Mouse (Mus musculus) WW6 (cell line): ENCODE measurements around the gene Pradc1.
"Not testable (repeated sequence)": the region's sequence is repeated elsewhere in the genome, so short reads cannot be mapped to it uniquely, and the experiment has no call there.

Experiments used
- DNase-seq: peaks from one replicate; pipeline ENCODE4 v3.0.0-alpha.2; 2013; ENCODE audit warnings: low read depth, low spot score

Gene Pradc1

DNA sequence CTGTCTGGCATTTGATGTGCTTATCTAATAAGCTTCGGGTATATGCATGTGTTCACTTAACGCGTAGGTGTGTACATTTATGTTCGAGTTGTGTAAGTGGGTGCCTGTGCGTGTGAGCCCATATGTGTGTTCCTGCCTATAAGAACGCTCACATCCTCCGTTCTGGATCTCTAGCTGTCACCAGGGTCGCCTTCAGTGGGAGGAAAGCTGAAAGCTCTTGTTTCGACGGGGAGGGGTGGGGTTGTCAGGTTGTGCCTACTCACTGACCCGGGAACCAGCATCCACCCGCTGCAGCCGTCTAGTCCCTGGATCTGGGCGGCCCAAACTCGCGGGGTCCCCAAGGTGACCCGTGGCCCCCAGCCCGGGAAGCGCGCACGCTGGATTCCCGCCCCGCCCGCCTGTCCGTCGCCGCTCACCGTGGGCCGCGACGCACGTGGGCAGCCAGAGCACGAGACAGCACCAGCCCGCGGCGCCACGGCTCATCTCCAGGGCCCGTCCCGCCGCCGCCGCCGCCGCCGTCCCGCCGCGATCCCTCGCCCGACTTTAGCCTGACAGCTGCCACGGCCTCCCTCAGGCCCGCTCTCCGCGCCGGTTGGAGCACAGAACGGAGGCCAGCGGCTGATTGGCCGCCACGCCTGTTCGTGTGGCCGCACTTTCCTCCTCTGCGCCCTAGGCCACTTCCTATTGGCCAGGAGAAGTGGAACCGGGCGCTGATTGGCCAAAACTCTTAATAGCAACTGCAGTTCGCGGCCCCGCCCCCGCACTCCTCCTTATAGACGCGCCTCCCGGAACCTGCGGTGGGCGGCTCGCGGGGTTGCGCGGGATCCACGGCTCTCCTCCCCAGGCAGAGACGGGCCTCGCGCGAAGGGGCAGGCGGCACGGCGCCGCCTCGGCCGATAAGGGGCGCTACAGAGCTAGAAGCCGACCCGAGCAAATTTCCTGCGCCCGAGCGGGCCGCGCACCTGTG lies 790 bp downstream of the Pradc1 start, which contains the start of gene Cct7:
Cct7 (plus strand) TSS at position 818 of the 967 bp plus-strand sequence.
- DNase-seq: peak; percentile 97

DNA sequence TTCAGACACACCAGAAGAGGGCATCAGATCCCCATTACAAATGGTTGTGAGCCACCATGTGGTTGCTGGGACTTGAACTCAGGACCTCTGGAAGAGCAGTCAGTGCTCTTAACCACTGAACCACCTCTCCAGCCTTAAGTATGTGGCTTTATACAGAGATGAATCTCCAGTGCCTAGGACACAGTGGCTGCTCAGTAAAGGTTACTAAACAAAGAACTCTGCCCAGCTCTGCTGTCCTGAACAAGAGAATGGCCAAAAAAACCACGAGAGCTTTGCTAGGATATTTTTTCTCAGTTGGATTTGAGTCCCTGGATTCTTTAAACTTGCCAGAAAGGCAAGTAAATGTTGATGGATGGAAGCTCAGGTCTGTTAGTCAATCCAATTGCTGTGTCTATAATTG lies 1.6 kb downstream of the Pradc1 start:
- not testable (repeated sequence) for DNase-seq

DNA sequence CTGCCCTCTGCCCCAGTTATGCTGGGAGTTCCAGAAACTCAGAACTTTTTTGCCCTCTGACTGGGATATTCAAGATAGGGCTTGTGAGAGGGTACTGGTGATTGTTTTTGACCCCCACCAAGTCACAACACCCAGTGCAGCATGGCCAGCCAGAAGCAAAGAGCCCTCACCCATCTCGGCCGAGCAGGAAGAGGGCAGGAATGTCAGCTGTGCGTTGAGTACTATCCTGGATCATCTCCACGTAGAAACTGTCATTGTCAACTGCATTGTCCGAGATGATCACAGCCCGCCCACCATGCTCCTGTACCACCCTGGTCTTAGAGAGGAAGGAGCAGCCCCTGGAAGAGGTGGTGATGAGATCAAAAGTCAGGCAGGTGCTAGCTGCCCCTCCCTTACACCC lies 4.4 kb downstream of the Pradc1 start:
- DNase-seq: no peak

DNA sequence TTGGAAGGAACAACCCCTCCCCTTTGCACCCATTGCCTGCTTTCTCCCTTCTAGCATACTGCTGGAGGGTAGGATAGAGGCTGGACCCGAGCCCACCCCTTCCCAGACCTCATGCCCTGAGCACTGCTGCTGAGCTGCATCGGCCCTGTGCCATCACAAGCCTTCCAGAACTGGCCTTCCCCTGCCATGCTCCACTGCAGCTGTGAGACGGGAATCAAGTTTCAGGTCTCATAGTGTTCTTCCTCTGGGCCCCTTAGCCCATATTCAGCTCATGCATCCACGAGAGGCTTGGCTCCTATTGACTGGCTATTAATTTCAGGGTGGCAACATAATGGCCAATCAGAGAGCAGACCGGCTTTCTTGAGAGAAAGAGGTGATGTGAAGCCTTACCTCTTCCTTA lies 6.5 kb downstream of the Pradc1 start:
- no peak for DNase-seq

DNA sequence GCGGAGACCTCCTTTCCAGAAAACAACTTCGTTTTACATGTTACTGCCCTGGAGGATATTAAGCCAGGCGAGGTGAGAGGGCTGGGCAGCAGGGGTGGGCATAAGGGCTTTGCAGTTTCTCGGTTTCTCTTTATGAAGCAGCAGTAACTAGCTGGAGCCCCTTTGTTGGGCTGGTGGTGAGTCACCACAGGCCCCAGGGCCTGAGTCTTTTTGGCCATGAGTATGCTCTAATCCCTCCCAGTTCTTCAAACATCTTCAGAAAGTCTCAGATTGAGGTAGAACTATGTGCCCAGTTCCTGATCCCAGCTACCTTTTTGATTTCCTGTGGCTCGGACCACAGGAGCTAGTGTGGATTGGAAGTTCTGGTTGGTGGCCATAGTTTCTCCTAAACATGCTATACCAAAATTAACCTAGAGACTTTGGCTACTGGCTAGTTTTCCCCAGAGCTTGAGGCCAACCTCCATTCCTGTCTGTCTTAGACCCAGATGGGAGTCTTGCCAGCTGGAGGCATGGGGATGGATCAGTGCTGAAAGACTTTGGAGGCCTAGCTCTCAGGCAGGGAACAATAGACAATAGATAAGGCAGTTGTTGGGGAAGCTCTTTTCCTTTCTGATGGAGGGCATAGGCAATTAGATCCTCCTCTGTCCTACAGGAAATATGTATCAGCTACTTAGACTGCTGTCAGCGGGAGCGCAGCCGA lies 7.4 kb downstream of the Pradc1 start:
- no peak for DNase-seq

DNA sequence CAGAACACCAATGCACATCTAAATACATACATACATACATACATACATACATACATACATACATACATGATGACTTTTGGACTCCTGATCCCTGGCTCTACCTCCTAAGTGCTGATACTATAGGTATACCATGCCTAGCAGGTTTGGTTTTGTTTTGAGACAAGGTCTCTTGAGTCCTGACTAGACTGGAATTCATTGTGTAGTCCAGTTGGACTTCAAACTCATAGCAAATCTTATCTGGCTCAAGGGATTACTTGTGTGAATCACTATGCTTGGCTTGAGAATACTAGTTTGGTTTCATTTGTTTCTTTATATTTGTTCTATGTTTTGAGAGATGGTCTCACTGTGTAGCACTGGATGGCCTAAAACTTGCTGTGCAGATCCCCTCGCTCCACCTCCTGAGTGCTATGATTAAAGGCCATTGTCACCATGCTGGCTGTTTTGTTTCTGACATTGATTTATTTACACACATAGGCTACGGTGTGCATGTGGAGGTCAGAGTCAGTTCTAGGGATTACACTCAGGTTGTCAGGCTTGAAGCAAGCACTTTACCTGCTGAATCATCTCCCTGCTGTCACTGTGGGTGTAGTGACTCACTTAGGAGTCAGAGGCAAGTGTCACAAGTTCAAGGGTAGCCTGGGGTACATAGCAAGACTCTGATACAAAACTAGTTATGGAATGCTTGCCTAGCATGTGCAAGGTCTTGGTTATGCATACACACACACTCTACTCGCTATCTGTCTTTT lies 8.1 kb downstream of the Pradc1 start:
- DNase-seq: no peak

DNA sequence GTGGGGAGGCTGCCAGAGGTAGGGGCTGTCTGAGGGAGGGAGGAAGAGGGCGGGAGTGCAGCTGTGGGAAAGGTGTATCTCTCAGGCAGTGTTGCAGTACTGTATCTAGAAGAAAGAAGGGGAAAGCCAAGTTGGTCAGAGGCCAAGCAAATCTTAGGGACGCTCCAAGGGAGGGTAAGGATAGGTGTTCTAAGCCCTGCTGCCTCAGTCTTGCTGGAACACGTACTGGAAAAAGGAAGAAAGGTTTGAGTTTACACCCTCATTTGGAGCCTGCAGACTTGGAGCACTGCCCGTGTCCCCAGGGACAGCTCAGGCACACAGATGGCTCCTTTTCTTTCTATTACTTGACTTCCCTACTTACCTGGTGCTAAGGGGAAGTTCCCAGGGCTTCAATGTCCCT lies 10.6 kb downstream of the Pradc1 start:
- DNase-seq: no peak

DNA sequence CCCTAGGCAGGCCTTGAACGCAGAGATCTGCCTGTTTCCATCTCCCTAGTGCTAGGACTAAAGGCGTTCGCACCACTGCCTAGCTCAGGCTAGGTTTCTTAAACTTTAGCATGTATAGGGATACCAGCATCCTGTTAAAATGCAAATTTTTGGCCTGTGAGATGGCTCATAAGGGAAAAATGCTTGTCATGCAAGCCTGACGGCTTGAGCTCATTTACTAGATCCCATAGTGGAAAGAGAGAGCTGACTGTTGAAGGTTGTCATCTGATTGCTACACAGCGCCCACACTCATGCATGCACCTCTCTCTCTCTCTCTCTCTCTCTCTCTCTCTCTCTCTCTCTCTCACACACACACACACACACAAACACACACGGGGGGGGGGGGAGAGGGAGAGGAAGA lies 15.1 kb downstream of the Pradc1 start:
- DNase-seq: no peak

DNA sequence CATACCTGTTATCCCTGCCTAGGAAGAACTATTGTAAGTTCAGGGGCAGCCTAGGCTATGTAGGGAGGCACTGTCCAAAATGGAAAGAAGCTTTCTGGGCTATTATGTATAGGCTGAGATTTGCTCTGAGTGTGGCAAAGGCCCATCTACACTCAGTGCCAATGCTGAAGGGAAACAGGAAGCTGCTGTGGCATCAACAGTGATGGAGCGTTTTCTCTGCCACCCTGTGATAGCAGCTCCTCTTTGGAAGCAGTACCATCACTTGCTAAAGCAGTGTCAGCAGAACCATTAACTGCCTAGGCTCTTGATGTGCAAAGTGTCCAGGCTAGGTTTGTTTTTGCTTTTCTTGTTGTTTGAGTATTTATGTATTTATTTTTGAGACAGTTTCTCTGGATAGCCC lies 15.6 kb downstream of the Pradc1 start:
- DNase-seq: no peak

DNA sequence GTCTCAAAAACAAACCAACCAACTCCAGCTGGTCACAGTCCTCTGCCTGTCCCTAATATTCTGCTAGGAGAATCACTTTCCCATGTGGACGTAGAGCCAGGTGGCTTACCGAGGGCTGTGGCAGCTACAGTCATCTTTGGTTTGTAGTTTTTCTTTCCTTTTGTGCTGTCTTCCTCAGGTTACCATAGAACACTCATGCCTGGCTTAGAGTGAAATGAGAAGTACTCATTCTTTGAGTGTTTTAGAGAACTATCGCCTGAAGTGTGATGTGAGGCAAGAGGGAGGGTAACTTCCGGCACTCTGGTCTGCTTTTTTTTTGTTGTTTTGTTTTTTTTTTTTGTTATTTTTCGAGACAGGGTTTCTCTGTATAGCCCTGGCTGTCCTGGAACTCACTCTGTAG lies 17.9 kb downstream of the Pradc1 start:
- no peak for DNase-seq

DNA sequence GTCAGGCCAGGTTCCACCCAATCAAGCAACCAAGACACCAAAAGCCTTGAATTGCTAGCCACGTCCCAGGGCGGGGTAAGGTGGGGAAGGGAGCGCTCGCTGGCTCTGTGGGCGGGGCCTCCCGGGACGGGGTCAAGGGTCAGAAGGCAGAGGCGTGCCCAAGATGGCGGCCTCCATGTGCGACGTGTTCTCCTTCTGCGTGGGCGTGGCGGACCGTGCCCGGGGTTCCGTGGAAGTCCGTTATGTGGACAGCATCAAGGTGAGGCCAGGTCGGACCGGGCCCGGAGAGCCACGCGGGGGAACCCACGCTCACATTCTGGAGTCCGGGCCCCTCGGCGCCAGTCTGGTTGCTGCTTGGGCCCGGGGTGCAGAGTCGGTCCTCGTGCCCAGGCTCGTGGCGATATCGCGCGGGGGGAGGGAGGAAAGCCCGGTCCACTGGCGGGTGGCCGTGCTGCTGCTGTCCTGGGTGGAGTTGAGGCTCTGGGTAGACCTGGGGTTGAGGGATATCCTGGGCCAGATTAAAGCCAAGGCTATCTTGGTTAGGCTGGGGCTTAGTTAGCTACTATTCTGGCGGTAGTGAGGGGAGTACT lies 19.8 kb downstream of the Pradc1 start, which contains the start of gene Smyd5:
Smyd5 (plus strand) TSS at position 148 of the 590 bp plus-strand sequence.
- DNase-seq: peak; percentile 76

DNA sequence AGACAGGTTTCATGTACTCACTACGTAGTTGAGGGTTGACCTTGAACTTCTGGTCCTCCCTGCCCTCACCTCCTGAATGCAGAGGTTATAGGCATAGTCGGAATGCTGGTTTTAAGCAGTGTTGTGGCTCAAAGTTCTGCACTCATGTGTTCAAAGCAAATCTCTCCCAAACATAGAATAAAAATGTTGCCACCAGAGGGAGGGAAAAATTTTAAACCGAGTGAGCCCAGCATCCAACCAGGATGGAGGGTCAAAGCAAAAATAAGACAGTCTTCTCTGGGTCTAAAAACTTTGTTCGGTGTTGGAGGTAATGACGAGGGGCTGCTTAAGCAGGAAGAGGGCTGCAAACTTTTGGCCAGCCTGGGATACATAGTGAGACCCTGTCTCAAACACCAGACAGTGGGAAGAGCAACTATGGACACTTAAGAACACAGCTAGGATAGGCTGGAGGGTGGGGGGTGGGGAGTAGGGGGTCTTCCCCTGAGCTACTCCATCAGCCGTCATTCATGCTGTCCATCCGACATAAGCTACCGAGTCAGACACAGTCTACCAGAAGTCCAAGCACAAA lies 20.4 kb downstream of the Pradc1 start:
- no peak for DNase-seq

DNA sequence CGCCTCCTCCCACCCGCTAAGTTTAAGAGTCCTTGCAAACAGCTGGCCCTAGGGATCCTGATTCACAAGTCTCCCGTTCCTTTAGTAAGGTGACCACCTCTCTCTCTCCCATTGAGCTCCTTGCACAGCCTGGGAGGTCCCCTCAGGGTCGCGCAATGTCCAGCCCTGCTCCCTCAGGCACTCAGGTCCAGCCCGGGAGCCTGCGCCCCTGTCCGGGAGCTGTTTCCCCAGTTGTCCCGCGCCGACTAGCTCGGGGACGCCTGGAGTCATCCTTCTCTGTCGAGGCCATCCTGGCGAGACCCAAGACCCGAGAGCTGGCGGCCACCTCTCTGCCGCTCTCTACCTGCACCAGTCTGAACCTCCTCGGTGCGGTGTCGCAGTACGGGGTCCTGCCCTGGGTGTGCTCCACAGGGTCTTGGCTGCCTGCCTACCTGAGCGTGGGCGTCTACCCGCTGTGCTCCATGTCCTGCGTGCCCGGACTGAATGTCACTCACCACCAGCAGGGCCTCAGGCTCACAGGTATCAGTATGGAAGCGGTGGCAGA lies 27.9 kb downstream of the Pradc1 start, which contains the start of gene Noto:
Noto (plus strand) TSS at position 51 of the 544 bp plus-strand sequence.
- DNase-seq: no peak

DNA sequence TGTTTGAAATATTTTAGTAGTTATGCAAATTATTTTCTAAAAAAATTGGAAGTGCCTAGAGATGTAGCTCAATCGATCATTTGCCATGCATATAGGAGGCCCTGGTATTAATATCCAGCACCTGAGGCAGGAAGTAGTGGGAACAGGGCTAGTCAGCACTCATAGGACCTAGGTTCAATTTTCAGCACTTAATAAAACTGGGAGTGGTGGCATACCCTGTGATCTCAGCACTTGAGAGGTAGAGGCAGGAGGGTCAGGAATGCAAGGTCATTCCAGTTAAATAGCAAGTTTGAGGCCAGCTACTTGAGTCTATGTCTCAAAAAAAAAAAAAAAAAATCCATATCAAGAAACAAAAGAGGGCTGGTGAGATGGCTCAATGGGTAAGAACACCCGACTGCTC lies 32.6 kb downstream of the Pradc1 start:
- DNase-seq: no peak

DNA sequence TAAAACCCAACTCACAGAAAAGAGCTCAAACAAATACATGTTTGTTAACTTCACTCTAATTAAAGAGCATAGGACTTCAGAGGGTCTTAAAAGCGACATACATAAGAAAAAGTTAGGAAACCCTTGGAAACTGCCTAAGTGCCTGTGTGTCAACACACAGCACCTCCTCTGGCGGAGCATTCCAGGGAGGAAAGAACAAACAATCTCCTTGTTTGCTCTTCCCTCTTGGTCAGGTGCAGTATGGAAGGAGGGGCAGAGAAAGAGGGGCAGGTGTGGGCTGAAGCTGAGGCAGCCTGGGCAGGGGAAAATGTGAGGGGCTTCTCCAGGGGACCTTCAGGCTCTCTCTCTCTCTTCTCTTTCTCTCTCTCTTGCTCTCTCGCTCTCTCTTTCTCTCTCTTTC lies 35.9 kb downstream of the Pradc1 start:
- no peak for DNase-seq

DNA sequence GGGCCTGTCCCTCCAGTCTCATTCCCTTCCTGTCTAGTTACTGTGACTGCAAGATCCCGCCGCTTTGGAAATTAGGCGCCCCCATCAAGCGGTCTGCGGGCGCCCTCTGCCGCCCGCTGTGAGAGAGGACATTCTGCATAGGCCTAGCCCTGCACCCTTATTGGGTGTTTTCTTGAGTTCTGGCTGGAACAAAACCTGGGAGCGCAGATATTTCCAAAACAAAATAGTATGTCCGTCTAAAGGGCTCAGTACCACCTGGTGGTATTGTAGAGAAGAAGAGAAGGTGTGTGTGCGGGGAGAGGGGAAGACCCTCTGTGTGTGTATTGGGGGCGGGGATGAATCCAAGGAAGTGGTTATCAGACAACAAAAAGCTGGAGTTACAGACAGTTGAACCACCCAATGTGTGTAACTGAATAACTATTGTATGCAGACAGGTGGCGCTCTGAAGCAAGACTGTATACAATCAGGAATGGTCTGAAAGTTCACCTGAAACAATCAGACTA lies 40.9 kb downstream of the Pradc1 start:
- peak; percentile 69 for DNase-seq

DNA sequence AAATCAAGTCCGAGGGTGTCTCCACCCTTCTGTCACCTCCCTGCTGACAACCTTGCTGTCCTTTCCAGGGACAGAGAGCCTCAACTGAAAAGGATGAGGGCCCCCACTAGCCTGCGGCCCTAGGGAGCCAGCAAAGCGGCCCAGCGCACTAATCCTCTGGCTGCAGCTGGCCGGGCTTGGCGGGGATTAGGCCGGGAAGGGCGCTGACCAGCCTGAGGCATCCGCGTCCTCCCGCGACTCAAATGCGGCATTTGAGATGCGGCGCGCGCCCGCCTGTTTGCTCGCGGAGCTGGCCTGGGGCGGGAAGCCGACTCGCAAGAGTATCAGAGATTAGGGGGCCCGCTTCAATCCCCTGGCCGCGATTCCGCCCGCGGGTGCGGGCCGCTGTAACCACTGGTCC lies 42.8 kb downstream of the Pradc1 start:
- DNase-seq: no peak

DNA sequence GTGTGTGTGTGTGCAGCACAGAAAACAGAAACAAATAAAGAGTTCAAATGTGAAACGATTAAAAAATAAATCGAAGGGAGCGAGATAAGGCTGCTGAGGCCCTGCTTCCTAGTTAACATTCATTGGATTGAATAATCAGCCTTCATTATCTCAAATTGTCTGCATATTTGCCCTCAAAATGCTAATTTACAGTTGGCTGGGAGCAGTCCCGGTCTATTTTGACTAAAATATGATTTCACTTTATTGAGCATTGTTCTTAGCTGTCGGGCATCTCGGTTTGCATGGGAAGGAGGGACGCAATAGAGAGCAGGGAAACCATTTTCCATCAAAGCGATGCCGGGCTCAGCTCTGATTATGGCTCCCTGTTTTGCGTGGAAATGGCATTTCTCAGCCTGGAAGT lies 48.7 kb downstream of the Pradc1 start:
- DNase-seq: no peak

DNA sequence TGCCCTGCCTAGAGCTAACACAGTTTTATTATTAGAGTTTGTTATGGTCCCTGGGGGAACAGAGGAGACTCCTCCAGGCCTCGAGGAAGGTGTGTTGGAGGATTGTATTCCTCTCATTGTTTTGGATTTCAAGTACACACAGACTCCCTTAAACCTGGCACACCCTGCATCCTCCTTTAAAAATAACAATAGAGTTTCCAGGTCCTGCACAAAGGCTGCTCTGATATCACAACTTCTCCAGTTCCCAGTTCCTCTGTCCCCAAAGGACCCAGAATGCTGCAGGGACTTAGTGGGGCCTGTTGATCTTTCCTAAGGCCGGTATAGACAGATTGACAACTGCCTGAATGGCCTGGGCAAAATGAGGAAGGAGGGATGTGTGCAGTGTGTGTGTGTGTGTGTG lies 49.2 kb downstream of the Pradc1 start:
- DNase-seq: no peak

DNA sequence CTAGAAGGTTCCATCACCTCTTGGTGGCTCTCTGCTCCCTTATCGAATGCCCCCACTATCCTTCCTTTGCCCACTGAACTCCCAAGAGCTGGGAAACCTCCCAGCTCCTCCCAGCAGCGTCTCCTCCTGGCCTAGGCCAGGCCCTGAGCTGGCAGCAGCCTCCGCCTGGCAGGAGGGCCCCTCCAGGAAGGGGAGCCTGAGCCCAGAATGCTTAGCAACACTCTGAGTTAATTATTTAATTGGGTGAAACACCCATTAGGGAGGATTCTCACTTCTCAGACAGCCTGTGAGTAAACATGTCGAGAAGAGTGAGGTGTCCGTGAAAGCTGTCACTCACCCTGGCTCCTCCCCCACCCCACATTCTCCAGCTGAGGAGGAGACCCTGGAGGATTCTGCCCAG lies 52.1 kb downstream of the Pradc1 start:
- no peak for DNase-seq

DNA sequence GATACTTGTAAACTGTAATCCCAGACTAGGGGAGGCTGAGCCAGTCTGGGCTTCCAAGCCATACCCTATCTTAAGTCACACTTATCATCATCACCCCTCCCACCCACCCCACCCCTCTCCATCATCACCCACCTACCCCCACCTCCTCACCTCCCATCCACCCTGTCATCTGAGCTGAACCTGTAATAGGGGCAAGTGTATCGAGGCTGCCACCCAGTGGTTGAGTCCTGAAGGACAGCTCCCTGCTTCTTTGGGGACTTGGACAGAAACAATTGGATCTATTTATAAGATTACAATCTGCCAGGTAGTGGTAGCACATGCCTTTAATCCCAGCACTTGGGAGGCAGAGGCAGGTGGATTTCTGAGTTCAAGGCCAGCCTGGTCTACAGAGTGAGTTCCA lies 54.6 kb downstream of the Pradc1 start:
- no peak for DNase-seq
